Mouse (Mus musculus) 416B (cell line): ENCODE measurements around the gene Prok1.
A peak's percentile ranks its signal among the peaks of the same experiment; 100 is the strongest.

ENCODE experiments used
- DNase-seq: peaks from one replicate; pipeline ENCODE4 v3.0.0; 2011; ENCODE audit warnings: low read depth

The Prok1 gene

DNA sequence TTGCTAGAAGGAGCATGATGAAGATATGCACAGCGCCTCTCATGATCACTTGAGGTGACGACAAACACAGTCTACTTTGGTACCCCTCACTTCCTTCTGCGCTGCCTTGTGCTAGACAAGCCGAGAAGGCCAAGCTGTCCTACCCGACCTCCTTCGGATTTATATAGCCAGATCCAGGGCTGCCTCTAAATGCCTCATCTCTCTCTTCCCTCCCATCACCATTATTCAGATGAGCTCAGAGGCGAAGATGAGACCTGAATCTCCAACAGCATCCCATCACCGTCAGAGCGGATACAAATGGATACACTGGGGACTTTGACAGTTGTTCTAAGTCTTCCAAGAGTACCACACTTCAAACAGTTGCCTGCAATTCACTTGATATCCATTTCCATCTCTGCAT is at the start of gene Prok1:
Gene Prok1, minus strand, starts transcription at position 101 of the 400 bp plus-strand sequence.
- no peak for DNase-seq

DNA sequence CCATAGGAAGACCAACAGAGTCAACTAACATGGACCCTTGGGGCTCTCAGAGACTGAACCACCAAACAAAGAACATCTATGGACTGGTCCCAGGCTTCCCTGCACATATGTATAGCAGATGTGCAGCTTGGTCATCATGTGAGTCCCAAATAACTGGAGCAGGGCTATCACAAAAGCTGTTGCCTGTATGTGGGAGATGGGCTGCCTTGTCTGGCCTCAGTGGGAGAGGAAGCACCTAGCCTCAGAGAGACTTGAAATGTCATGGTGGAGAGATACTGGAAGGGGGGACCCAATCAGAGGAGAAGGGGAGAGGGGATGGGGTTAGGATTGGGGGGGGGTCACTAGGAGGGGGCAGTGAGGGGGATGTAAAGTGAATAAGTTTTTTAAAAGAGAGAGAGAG is 47.8 kb upstream of the Prok1 start:
- DNase-seq = no peak

DNA sequence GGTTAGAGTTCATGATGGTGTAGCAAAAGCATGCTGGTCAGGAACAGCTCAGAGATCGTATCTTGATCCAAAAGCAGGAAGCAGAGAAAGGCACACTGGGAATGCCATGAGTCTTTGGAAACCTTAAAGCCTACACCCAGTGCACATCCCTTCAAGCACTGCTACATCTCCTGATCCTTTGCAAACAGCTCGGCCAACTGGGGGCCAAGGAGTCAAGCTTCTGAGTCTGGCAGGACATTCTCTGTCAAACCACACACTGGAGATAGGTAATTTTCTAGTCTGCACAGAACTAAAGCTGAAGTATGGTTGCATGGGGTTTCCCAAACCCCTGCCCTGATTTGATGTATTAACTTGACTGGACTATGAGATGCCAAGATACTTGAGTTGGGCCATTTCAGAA is 46.6 kb upstream of the Prok1 start:
- DNase-seq = no peak

DNA sequence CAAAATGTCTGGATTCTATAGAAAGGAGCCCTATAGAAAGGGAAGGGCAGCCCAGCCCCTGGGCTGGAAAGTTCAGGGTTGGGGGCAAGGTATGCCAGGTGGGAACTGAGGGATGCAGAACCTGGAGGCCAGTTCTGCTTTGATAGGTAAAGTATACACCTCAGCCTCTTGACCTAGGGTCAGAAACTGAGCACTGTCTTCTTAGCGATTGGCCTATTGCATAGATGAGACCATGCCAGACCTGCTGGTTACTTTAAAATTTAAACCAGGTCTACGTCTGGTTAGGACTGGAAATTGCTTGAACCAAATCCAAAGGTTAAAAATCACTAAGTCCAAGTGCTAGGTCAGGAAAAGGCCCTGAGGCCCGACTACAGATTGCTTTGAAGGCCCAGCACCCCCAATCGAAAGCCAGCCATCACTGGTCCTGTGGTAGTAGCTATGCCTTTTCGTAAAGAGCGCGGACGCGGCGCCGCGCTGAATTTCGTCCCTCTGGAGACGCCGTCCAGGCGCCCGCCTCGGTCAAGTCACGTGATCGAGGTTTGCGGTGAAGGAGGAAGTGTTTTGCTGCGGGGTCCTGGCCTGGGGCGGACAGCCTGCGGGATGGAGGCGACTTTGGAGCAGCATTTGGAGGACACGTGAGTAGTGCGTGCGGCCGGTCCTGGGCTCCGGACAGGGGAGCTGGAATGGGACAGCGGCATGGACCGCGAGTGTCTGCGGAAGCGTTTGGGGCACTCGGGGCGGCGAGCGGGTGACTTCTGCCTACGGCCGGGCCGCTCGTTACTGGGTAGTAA is 39.2 kb upstream of the Prok1 start, which contains the start of gene Lamtor5:
Gene Lamtor5, plus strand, starts transcription at position 380 of the 791 bp plus-strand sequence.
- DNase-seq = peak; percentile 90

DNA sequence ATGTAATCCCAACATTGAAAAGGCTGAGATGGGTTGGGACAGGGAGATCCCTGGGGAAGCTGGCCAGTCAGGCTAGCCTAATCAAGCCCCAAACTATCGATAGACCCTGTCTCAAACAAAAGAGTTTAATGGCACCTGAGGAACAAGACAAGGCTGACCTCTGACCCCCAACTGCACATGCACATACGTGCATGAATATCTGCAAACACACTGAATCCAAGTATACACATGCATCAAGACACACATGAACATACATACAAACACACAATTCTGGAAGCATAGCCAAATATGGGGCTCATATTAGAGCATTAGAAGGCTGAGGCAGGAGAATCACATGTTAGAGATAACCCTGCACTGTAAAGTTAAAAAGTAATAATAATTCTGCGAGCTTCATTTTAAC is 37.1 kb upstream of the Prok1 start:
- DNase-seq = no peak

DNA sequence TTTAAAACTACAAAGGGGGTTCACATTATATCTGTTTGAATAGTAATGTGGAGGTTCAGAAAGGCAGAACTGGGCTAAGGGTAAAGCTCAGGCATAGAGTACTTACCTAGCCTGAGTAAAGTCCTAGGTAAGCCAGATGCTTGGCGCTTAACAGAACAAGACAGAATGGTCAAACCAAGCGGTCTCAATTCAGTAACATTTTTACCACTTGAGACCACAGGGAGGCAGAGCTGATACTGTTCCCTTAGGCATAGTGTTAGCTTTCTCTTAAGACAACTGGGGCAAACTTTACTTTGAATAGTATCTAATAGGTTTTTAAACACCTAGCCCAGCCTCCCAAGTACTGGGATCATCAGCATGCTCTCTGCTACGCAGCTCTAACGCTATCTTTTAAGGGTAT is 36.5 kb upstream of the Prok1 start:
- DNase-seq = peak; percentile 61

DNA sequence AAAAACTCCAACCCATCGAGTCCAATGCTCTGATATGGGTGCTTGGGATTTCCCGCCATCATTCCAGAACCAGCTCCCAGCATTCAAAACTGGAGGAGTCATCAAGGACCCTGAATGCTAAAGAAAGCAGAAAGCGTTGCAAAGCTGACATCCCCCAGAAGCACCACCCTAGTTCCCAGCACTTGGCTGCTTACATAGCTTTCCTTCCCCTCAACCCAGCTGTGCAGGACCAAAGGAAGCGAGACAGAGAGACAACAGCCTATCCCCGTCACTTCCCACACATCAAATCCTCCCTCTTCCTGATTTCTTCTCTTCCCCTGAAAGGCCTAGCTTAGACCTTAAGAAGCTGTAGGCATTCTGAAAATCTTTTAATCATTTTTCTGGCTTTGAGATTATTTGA is 35.8 kb upstream of the Prok1 start:
- DNase-seq = no peak

DNA sequence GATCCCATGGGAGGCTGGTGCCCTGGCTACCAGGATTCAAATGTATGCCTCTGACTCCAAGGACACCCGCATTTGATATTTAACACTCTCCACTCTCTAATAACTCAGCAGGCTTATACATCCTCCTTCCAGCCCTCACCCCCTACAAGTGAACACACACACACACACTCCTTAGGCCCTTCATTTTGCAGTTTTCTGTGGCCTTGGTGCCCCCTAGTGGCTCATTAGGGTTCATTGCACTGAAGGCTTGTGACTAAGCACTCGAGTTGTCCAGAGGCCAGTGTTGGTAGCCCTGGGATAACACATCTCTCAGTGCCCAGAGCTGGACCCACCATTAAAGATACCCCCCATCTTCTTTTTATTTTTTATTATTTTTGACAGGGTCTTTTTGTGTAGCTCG is 34.3 kb upstream of the Prok1 start:
- DNase-seq = peak; percentile 77

DNA sequence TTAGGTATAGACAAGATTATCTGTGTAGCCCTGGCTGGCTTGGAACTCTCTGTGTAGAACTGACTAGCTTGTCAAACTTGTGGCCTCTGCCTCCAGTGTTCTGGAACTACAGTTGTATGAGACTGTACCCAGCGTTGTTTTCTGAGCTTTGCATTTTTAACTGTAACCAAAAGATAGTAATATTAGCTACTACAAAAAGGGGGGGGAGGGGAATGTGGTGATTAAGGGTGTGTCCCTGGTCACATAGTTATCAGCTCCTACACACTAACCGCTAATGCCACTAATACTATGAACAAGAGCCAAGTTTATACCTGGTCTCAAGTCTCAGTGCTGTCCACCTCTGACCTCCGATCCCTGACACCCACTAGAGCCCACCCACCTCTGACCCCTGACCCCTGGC is 32.9 kb upstream of the Prok1 start:
- DNase-seq = no peak

DNA sequence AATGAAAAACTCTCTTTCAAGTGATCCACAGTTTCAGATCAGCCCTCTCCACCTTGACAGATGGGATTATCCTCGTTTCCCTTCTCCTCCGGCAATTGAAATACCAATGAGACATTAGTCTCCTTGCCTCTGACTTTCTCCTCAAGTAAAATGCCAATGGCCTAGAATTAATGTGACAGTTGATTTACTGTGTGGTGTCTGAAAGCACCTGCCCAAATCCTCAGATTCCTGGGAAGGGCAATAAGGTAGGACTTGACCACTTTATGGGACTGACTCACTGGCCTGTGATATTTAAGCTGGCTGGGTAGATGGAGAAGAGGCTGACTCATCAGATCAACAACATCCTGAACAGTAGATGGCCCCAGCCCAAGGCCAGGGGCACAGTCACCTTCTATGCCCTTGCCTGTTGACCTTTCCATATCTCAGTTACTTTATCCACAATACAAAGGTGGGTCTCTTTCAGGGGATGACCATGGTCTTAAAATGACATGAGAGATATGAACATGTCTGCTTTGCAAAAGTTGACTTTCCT is 27.4 kb upstream of the Prok1 start:
- DNase-seq = no peak

DNA sequence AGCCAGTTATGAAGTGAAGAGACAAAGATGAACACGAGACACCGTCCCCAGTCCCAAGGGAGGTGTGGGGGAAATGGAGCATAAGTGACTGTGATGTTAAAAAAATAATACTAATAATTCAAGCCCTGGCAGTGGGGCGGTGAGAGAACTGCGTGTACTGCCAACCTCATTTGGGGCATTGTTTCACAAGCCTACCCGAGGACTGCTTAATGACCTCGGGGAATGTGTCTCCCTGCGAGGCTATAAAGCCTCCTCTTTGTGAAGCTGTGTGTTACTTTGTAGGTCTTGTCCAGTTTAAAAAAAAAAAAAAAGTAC is 22.3 kb upstream of the Prok1 start:
- no peak for DNase-seq

DNA sequence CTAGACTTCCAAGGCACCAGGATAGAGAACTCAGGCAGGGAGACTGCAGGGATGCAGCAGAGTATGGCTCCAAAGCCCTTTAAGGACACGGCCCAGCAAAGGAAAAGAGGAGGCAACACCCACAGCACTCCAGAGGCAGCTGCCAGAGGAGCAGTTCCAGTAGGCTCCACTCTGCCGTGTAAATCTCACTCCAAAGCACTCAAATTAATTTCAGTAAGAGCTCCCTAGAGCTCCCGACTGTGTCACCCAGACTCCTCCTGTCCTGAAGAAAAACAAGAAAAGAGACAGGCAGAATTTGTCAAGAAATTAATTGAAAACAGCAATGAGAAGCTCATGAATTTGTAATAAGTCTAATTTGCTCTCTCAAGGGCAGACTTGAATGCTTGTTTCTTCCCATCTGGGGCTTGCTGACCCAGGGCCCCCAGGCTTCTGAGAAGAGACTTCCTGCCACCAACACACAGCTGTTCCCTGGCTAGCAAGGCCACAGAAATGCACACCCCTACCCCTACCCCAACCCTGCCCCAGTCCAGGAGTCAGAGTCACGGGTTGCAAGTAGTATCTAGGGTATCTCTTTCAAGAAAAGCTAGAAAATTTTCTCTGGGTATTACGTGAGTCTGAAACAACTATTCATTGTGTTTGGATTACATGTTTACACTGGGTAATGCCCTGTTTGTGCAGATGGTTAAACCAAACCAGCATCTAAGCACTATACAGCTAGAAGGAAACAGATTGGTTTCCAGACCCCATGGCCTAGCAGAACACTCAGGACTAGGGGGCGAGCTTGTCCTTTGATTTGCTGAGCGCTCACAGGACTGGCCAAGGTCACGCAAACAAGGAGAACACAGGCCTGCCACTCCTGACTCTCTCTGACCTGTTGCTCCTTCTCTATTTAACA is 21.7 kb upstream of the Prok1 start:
- DNase-seq = no peak

DNA sequence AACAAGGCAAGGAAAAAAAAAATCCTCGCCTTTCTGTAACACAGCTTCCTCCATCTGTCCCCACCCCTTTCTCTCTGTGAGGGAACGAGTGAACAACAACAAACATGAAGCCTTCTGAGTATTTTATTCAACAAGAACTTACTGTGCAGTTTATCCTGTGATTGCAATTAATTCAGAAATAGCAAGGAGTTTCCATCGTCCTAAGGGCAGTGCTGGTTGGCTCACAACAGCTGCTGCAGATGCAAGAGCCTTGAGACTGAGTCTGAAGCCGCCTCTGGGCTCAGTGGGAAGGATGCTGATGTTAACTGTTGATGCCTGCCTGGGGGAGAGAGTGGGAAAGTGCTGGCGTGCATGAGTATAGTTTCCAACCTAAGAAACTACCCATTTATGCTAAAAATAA is 18.4 kb upstream of the Prok1 start:
- DNase-seq = no peak

DNA sequence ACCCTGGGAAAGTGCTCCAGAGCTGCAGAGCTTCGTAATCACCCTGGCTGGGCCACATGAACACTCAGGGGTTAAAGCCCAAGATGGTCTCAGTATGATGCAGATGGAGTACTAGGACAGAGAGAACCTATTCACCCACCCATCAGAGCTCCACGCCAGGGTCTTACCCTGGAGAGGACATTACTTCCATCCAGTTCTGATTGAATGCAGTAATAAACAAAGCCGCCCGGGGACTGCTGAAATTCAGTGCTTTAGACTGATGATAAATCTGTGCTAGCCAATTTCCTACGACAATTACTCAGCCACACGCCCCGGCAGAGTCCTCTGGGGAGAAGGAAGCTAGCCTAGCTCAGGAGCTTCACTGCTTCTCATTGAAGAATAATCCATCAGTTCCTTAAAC is 17.2 kb upstream of the Prok1 start:
- DNase-seq = no peak

DNA sequence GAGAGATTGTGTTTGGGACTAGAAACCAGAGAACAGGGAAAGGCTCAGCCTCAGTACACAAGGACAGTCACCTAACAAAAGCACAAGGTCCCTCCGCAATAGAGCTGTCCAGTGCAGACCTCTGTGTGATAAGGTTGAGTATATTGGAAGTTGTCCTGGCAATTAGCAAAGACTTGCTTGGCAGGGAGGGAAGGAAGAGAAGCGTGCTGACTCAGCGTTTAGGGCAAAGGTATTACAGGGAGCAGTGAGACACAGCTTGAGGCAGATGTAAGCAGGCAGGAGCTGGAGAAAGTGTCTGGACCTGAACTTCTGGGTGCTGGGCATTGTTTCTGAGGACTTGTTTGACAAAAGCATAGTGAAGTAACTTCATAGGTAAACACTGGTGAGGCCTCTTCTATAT is 16.5 kb upstream of the Prok1 start:
- DNase-seq = no peak

DNA sequence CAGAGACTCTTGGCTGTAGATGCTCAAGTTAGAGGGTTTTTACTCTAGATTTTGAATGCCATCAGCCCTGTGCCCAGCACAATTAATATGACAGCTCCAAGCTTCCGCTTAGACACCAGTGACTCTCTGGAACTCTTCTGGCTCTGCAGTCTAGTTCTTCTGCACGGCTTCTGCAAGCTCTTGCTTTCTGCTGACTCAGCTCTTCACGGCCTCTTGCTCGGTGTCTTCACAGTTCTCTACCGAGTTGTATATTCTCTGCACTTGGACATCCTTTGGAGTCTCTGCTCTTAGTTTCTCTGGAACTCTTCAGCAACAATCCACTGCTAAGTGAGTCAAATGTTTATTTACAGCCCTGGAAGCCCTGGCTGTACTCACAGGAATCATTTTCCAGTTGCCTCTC is 14.4 kb upstream of the Prok1 start:
- no peak for DNase-seq

DNA sequence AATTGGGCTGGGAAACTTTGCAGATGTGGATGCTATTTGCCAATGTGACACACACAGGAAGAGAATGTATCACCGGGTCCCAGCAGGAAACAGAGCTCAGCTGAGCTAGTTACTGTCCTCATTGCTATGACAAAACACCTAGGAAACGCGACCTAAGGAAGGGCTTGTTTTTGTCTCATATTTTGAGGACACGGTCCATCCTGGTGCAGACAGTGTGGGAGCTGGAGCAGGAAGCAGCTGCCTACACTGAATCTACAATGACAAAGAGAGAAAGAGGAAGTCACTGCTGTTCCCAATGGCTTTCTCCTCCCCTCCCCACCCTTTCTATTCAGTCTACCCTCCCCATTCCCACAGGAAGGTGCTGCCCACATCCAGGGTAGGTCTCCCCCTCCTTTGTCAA is 12.5 kb upstream of the Prok1 start:
- DNase-seq = peak; percentile 32

DNA sequence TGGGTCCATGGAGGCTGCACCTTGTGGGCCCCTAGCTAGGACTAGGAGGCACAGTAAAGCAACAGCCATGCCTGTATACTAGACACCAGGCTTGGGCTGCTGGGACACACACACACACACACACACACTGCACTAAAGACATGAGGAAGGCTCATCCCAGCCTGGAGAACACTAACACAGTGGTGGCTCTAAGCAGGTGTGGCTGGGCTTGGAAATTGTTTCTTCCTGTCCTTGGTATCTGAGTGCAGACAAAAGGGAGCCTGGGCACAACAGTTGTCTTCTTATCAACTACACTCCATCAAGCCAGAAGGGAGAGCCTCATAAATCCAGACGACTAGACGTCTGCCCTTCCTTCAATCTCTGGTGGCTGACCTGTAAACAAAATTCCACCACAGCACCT is 10.8 kb upstream of the Prok1 start:
- DNase-seq = no peak

DNA sequence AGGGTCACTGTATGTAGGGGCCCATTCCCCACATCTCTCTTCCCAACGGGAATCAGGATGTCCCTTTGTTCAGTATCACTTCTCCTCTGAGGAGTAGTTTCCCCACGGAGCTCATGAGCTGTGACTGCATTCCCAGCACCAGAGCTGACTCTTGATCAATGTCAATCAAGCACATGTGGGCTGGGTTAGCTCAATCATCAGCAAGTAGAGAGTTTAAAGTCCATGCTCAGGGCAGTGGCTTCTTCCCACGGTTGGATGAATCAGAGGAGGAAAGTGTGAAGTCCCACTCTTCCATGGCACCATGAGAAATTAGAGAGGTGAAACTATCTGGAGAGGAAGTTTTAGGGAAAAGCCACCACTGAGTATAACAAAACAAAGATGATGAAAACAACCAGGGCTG is 9.5 kb upstream of the Prok1 start:
- DNase-seq = no peak

DNA sequence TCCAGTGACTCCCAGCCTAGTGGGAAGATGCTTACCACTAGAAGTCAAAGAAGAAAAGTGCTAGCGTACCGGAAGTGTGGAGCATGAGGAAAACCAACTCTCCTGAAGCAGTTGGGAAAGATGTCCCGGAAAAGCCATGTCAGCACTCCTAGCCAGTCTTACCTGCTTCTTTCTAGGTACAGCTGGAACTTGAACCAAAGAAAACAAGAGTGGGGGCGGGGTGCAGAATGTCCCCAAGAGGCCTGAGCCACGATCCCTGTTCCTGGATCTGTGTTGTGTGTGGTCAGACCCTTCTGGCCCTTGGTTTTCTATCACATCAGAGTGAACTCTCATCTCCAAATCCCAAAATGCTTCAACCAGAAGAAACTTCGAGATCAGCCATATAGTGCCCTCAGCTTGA is 7.4 kb upstream of the Prok1 start:
- no peak for DNase-seq

DNA sequence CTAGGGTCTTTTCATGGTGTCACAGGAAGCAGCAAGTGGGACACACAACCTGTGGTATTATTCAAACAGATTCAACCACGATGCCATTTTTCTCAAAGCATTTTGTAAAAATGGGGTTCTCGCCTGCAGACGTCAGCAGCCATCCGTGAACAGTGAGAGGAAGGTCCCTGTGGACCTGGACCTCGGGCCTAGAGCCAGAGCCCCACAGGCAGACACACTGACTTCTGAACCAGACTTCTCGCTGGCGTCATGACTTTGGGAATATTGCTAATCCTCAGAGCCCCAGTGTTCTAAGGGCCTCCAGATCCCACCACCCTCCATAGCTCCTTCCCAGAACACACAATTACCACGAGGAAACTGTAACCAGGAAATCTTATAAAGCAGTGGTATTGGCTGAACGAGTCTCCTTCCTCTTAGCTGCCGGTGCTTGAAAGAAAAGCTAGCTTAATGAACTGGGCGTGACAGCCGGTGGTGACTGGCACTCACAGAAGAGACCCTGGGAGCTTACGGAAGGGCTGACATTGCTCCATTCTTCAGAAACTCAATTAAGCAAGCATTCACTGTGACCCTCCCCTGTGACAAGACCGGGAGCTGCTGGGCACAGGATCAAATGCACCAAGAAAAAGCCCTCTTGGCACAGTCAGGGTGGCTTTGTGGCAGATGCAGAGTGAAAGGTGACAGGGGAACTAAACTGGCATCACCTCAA is 2.0 kb upstream of the Prok1 start:
- DNase-seq = no peak

DNA sequence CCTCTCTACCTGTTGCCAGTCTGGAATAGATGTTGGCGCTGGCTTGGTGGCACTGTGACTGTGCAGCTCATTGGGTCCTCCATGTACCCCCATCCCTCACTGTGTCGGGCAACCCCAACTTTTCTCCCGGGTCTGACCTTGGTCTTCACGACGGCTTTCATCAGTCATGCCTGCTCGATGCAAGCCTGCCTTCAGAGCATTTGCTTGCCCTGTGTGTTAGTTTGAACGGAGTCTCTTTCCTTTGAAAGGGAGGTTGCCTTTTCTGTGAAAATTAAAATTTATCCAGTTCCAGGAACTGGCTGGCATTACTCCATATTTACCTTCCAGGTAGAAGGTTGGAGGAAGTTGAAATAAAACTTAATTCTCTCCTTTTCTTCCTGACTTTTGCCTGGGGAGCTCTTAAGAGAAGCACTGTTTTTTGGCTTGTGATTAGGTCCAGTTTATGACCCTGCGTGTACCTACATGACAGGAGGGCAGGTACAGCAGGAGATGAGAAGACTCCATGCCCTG is 981 bp downstream of the Prok1 start:
- DNase-seq = no peak
